17 mouse cellular contexts compared by ENCODE assay signal in the genomic region with DNA sequence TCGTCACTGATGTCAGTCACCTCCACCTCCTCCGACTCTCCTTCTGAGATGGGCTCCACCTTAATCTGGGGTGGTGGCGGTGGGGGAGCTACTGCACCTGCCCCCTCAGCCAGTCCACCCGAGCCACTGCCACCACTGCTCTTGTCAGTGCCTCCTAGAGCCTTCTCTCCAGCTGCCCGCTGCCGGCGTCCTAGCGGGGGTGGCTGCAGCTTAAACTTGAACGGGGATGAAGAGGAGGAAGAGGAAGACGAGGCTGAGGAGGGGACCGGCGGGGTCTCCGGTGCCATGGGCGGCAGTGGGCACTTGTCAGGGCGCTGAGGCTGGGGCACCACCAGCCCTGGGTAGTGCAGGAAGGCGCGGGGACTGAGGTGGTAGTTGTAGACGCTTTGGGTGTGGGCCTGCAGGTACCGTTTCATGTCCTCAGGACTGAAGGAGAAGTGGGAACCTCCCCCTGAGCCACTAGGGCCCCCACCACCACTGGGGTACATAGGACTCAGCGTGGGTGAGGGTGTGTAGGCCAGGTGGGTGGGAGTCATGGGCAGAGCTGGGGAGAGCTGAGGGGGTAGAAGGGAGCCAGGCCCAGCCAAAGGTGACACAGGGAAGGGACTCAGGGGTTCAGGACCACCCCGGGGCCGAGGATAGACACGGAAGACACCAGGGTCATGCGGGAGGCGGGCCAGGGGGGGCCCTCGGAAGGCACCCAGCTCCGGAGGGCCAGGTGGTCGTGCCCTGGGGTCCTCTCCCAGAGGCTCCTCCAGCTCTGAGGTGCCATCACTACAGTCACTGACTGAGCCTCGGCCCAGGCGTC. TPM values are rescaled to one million over a fixed set of nuclear protein-coding genes. Genes with fewer than 3 reads are reported as not detected.
DNase-seq lines count a peak whose midpoint lies in the region; ATAC-seq lines count a peak whose summit lies in the region.
"Had no signal": no experiment of that assay in that cellular context is flagged by ENCODE, and none has a peak within 500 bp of the region (broad histone marks: within the 10 kb centered on the region; RNA-seq: fewer than 3 reads in every experiment).

No protein-coding gene starts in this region.

- WGBS in forebrain, embryonic 11.5 days: 89% methylated on average over 30 of the region's 30 CpGs
- 86% methylated on average over 30 of the region's 30 CpGs for WGBS in forebrain, embryonic 15.5 days
- 92% methylated on average over 30 of the region's 30 CpGs for WGBS in hindbrain, embryonic 16.5 days
- 92% methylated on average over 28 of the region's 30 CpGs for WGBS in hindbrain, embryonic 14.5 days
- WGBS in neural tube, embryonic 13.5 days: 90% methylated on average over 30 of the region's 30 CpGs

- no peaks in the 10 kb centered on the region for H3K9me3 ChIP-seq in forebrain, embryonic 11.5 days (ENCODE audit: control insufficient read depth, low read length)
- H3K9me3 ChIP-seq in forebrain, embryonic 15.5 days: no peaks in the 10 kb centered on the region
- H3K9me3 ChIP-seq in hindbrain, embryonic 16.5 days (ENCODE audit: control insufficient read depth, low read length): no peaks in the 10 kb centered on the region
- no peaks in the 10 kb centered on the region for H3K9me3 ChIP-seq in hindbrain, embryonic 14.5 days (ENCODE audit: control insufficient read depth, low read length)
- no peaks in the 10 kb centered on the region for H3K9me3 ChIP-seq in neural tube, embryonic 13.5 days
- H3K9me3 ChIP-seq: midbrain, embryonic 15.5 days had no signal

- H3K27me3 ChIP-seq in forebrain, embryonic 11.5 days (ENCODE audit: control insufficient read depth, insufficient read depth, low read length): no peaks in the 10 kb centered on the region
- no peaks in the 10 kb centered on the region for H3K27me3 ChIP-seq in forebrain, embryonic 15.5 days
- no peaks in the 10 kb centered on the region for H3K27me3 ChIP-seq in hindbrain, embryonic 16.5 days (replicated peaks; ENCODE audit: control insufficient read depth, insufficient read depth, low read length)
- H3K27me3 ChIP-seq in hindbrain, embryonic 14.5 days (ENCODE audit: control insufficient read depth, insufficient read depth, low read length): no peaks in the 10 kb centered on the region
- no peaks in the 10 kb centered on the region for H3K27me3 ChIP-seq in neural tube, embryonic 13.5 days
- H3K27me3 ChIP-seq: midbrain, embryonic 15.5 days had no signal

- ATAC-seq in forebrain, embryonic 11.5 days (replicated peaks; ENCODE audit: low FRiP score): no peak
- ATAC-seq in forebrain, embryonic 15.5 days (replicated peaks): no peak
- no peak for ATAC-seq in hindbrain, embryonic 16.5 days
- no peak for ATAC-seq in hindbrain, embryonic 14.5 days (ENCODE audit: low FRiP score)
- ATAC-seq in neural tube, embryonic 13.5 days (ENCODE audit: low read depth): no peak
- no peak for ATAC-seq in erythroid progenitor cell, adult 5-6 weeks (replicated peaks; ENCODE audit: low FRiP score, poor library complexity, severe bottlenecking)
- ATAC-seq: forebrain, embryonic 14.5 days; midbrain, embryonic 15.5 days had no signal

- H3K9ac ChIP-seq in forebrain, embryonic 11.5 days (ENCODE audit: low read length): no peak overlapping the region
- no peak overlapping the region for H3K9ac ChIP-seq in forebrain, embryonic 15.5 days (replicated peaks)
- H3K9ac ChIP-seq in hindbrain, embryonic 16.5 days (ENCODE audit: low read depth, low read length): peak overlapping the region; percentile 24; the same call in 1 of the 2 replicates
- no peak overlapping the region for H3K9ac ChIP-seq in hindbrain, embryonic 14.5 days
- 0 out of 2 replicates have a peak overlapping the region, but pooled peaks have one; percentile 28 for H3K9ac ChIP-seq in neural tube, embryonic 13.5 days
- H3K9ac ChIP-seq: liver, embryonic 14.5 days; midbrain, embryonic 15.5 days had no signal

- no peak overlapping the region for H3K27ac ChIP-seq in forebrain, embryonic 11.5 days (ENCODE audit: low read depth, low read length)
- H3K27ac ChIP-seq in forebrain, embryonic 15.5 days (replicated peaks): no peak overlapping the region
- H3K27ac ChIP-seq in hindbrain, embryonic 16.5 days (ENCODE audit: low read depth, low read length): no peak overlapping the region
- no peak overlapping the region for H3K27ac ChIP-seq in hindbrain, embryonic 14.5 days
- no peak overlapping the region for H3K27ac ChIP-seq in neural tube, embryonic 13.5 days (replicated peaks)
- H3K27ac ChIP-seq: liver, embryonic 14.5 days; midbrain, embryonic 15.5 days had no signal

- no peak overlapping the region for H3K4me2 ChIP-seq in forebrain, embryonic 11.5 days (ENCODE audit: low read depth, low read length, severe bottlenecking)
- no peak overlapping the region for H3K4me2 ChIP-seq in forebrain, embryonic 15.5 days (replicated peaks)
- H3K4me2 ChIP-seq in hindbrain, embryonic 16.5 days (ENCODE audit: low read length): no peak overlapping the region
- no peak overlapping the region for H3K4me2 ChIP-seq in hindbrain, embryonic 14.5 days (replicated peaks)
- no peak overlapping the region for H3K4me2 ChIP-seq in neural tube, embryonic 13.5 days
- H3K4me2 ChIP-seq: midbrain, embryonic 15.5 days had no signal

- H3K4me1 ChIP-seq in forebrain, embryonic 11.5 days (replicated peaks; ENCODE audit: control insufficient read depth, insufficient read depth, low read length): peaks cover 25% of the 10 kb centered on the region
- peaks cover 40% of the 10 kb centered on the region for H3K4me1 ChIP-seq in forebrain, embryonic 15.5 days
- H3K4me1 ChIP-seq in hindbrain, embryonic 16.5 days (ENCODE audit: control insufficient read depth, insufficient read depth, low read depth, low read length): peaks cover 35% of the 10 kb centered on the region
- peaks cover 21% of the 10 kb centered on the region for H3K4me1 ChIP-seq in hindbrain, embryonic 14.5 days (replicated peaks; ENCODE audit: control insufficient read depth, insufficient read depth, low read length)
- peaks cover 47% of the 10 kb centered on the region for H3K4me1 ChIP-seq in neural tube, embryonic 13.5 days (replicated peaks)

- DNase-seq in forebrain, embryonic 11.5 days (ENCODE audit: low spot score): peak; percentile 53
- DNase-seq in hindbrain, embryonic 14.5 days (ENCODE audit: low spot score): no peak
- no peak for DNase-seq in neural tube, embryonic 10.5 days (ENCODE audit: extremely low spot score, low spot score)
- no peak for DNase-seq in right cerebral cortex, postnatal 36 days (ENCODE audit: low spot score in 2 of 2)
- DNase-seq: cerebellum, adult 11-12 months; embryo, embryonic 11 days; gastrocnemius, postnatal 25 days; kidney, postnatal 4 days; lung, postnatal 4 days; thymus, adult 2 months had no signal

- H3K36me3 ChIP-seq in forebrain, embryonic 11.5 days (ENCODE audit: control insufficient read depth, insufficient read depth, low read length): peaks cover 12% of the 10 kb centered on the region
- H3K36me3 ChIP-seq in forebrain, embryonic 15.5 days: no peaks in the 10 kb centered on the region
- no peaks in the 10 kb centered on the region for H3K36me3 ChIP-seq in hindbrain, embryonic 16.5 days (ENCODE audit: control insufficient read depth, insufficient read depth, low read length)
- no peaks in the 10 kb centered on the region; the same call in 1 of the 2 replicates for H3K36me3 ChIP-seq in hindbrain, embryonic 14.5 days (replicated peaks; ENCODE audit: control insufficient read depth, insufficient read depth)
- peaks cover 17% of the 10 kb centered on the region for H3K36me3 ChIP-seq in neural tube, embryonic 13.5 days
- H3K36me3 ChIP-seq: midbrain, embryonic 15.5 days had no signal

- no peak overlapping the region for H3K4me3 ChIP-seq in forebrain, embryonic 11.5 days (ENCODE audit: low read depth, low read length)
- H3K4me3 ChIP-seq in forebrain, embryonic 15.5 days: no peak overlapping the region
- H3K4me3 ChIP-seq in hindbrain, embryonic 16.5 days (ENCODE audit: low read length): no peak overlapping the region
- H3K4me3 ChIP-seq in hindbrain, embryonic 14.5 days (replicated peaks; ENCODE audit: low read length): no peak overlapping the region
- H3K4me3 ChIP-seq in neural tube, embryonic 13.5 days: no peak overlapping the region
- H3K4me3 ChIP-seq: midbrain, embryonic 15.5 days had no signal

RNA-seq across cellular contexts. Expression of a gene that starts 5.8 kb away (rescaled TPM):
- polyA plus RNA-seq in forebrain, embryonic 11.5 days (2014; fragmentation: Nextera tagmentation; extraction: Ambion mirVana): 14.6 and 17.5 TPM in 2 replicates
- 4.8 and 5.5 TPM in 2 replicates for polyA plus RNA-seq in forebrain, embryonic 15.5 days (2015; fragmentation: Nextera tagmentation; extraction: Ambion mirVana)
- 3.7 and 4.3 TPM in 2 replicates for polyA plus RNA-seq in hindbrain, embryonic 16.5 days (2015; fragmentation: Nextera tagmentation; extraction: Ambion mirVana)
- 5.7 and 6.7 TPM in 2 replicates for polyA plus RNA-seq in hindbrain, embryonic 14.5 days (2014; fragmentation: Nextera tagmentation; extraction: Ambion mirVana)
- 4.9 and 8.0 TPM in 2 replicates for polyA plus RNA-seq in neural tube, embryonic 13.5 days (2015; fragmentation: Nextera tagmentation; extraction: Ambion mirVana)
- 0.72 and 3.4 TPM in 2 replicates for total RNA-seq in erythroid progenitor cell, adult 5-6 weeks (2015; ENCODE audit: low replicate concordance)
- total RNA-seq in erythroid progenitor cell, adult 5-6 weeks (2017; ENCODE audit: low replicate concordance): 0.61 and 1.8 TPM in 2 replicates

RNA-seq across cellular contexts. Expression of a gene that starts 7.1 kb away (rescaled TPM):
- polyA plus RNA-seq in forebrain, embryonic 11.5 days (2014; fragmentation: Nextera tagmentation; extraction: Ambion mirVana): 14.0 and 16.6 TPM in 2 replicates
- 16.2 and 17.4 TPM in 2 replicates for polyA plus RNA-seq in forebrain, embryonic 15.5 days (2015; fragmentation: Nextera tagmentation; extraction: Ambion mirVana)
- 13.0 and 16.4 TPM in 2 replicates for polyA plus RNA-seq in hindbrain, embryonic 16.5 days (2015; fragmentation: Nextera tagmentation; extraction: Ambion mirVana)
- 23.4 and 24.1 TPM in 2 replicates for polyA plus RNA-seq in hindbrain, embryonic 14.5 days (2014; fragmentation: Nextera tagmentation; extraction: Ambion mirVana)
- 16.5 and 16.8 TPM in 2 replicates for polyA plus RNA-seq in neural tube, embryonic 13.5 days (2015; fragmentation: Nextera tagmentation; extraction: Ambion mirVana)
- 122 and 132 TPM in 2 replicates for total RNA-seq in erythroid progenitor cell, adult 5-6 weeks (2015; ENCODE audit: low replicate concordance)
- total RNA-seq in erythroid progenitor cell, adult 5-6 weeks (2017; ENCODE audit: low replicate concordance): 53.0 and 74.3 TPM in 2 replicates

RNA-seq across cellular contexts. Expression of a gene that starts 22.7 kb away (rescaled TPM):
- 40.3 and 44.2 TPM in 2 replicates for polyA plus RNA-seq in forebrain, embryonic 11.5 days (2014; fragmentation: Nextera tagmentation; extraction: Ambion mirVana)
- 53.2 and 54.4 TPM in 2 replicates for polyA plus RNA-seq in forebrain, embryonic 15.5 days (2015; fragmentation: Nextera tagmentation; extraction: Ambion mirVana)
- polyA plus RNA-seq in hindbrain, embryonic 16.5 days (2015; fragmentation: Nextera tagmentation; extraction: Ambion mirVana): 31.0 and 36.4 TPM in 2 replicates
- polyA plus RNA-seq in hindbrain, embryonic 14.5 days (2014; fragmentation: Nextera tagmentation; extraction: Ambion mirVana): 42.5 and 47.5 TPM in 2 replicates
- polyA plus RNA-seq in neural tube, embryonic 13.5 days (2015; fragmentation: Nextera tagmentation; extraction: Ambion mirVana): 40.2 and 43.4 TPM in 2 replicates
- 114 and 181 TPM in 2 replicates for total RNA-seq in erythroid progenitor cell, adult 5-6 weeks (2015; ENCODE audit: low replicate concordance)
- total RNA-seq in erythroid progenitor cell, adult 5-6 weeks (2017; ENCODE audit: low replicate concordance): 70.5 and 90.7 TPM in 2 replicates

RNA-seq across cellular contexts. Expression of a gene that starts 23.5 kb away (rescaled TPM):
- polyA plus RNA-seq in forebrain, embryonic 11.5 days (2014; fragmentation: Nextera tagmentation; extraction: Ambion mirVana): 3.5 and 3.8 TPM in 2 replicates
- polyA plus RNA-seq in forebrain, embryonic 15.5 days (2015; fragmentation: Nextera tagmentation; extraction: Ambion mirVana): 1.9 and 2.0 TPM in 2 replicates
- polyA plus RNA-seq in hindbrain, embryonic 16.5 days (2015; fragmentation: Nextera tagmentation; extraction: Ambion mirVana): 1.6 and 1.8 TPM in 2 replicates
- 2.4 and 2.5 TPM in 2 replicates for polyA plus RNA-seq in hindbrain, embryonic 14.5 days (2014; fragmentation: Nextera tagmentation; extraction: Ambion mirVana)
- 2.0 and 2.1 TPM in 2 replicates for polyA plus RNA-seq in neural tube, embryonic 13.5 days (2015; fragmentation: Nextera tagmentation; extraction: Ambion mirVana)
- 18.0 and 32.8 TPM in 2 replicates for total RNA-seq in erythroid progenitor cell, adult 5-6 weeks (2015; ENCODE audit: low replicate concordance)
- 27.6 and 29.6 TPM in 2 replicates for total RNA-seq in erythroid progenitor cell, adult 5-6 weeks (2017; ENCODE audit: low replicate concordance)

RNA-seq across cellular contexts. Expression of a gene that starts 24.4 kb away (rescaled TPM):
- 11.2 TPM in 2 replicates for polyA plus RNA-seq in forebrain, embryonic 11.5 days (2014; fragmentation: Nextera tagmentation; extraction: Ambion mirVana)
- 17.7 and 18.0 TPM in 2 replicates for polyA plus RNA-seq in forebrain, embryonic 15.5 days (2015; fragmentation: Nextera tagmentation; extraction: Ambion mirVana)
- 14.2 and 14.8 TPM in 2 replicates for polyA plus RNA-seq in hindbrain, embryonic 16.5 days (2015; fragmentation: Nextera tagmentation; extraction: Ambion mirVana)
- 13.8 and 14.9 TPM in 2 replicates for polyA plus RNA-seq in hindbrain, embryonic 14.5 days (2014; fragmentation: Nextera tagmentation; extraction: Ambion mirVana)
- 16.6 and 17.7 TPM in 2 replicates for polyA plus RNA-seq in neural tube, embryonic 13.5 days (2015; fragmentation: Nextera tagmentation; extraction: Ambion mirVana)
- total RNA-seq in erythroid progenitor cell, adult 5-6 weeks (2015; ENCODE audit: low replicate concordance): 29.9 and 31.4 TPM in 2 replicates
- 87.7 and 89.0 TPM in 2 replicates for total RNA-seq in erythroid progenitor cell, adult 5-6 weeks (2017; ENCODE audit: low replicate concordance)

Comparison
In these comparisons a context has a peak if more than half of its experiments do, and no peak if none do; other contexts are left out.
1. H3K9ac ChIP-seq: peak in hindbrain, embryonic 16.5 days (single experiment) and neural tube, embryonic 13.5 days (single experiment); none in forebrain, embryonic 11.5 days (single experiment), forebrain, embryonic 15.5 days (single experiment) and hindbrain, embryonic 14.5 days (single experiment).